Mouse (Mus musculus) thymus, adult 2 months (tissue): ENCODE results near the gene Adamtsl2.

Experiments used
- CTCF ChIP-seq: fragments of 200-500 bp; IDR thresholded peaks from 2 replicates; pipeline ENCODE4 v1.5.1; 2012; ENCODE audit warnings: mild to moderate bottlenecking, control low read depth, low read length, moderate library complexity, borderline replicate concordance; ENCODE audit not compliant: control insufficient read depth, poor library complexity, insufficient read depth; ENCODE audit errors: extremely low read depth
- POLR2A ChIP-seq: fragments of 200-500 bp; IDR thresholded peaks from 2 replicates; pipeline ENCODE4 v1.6.1; 2012; ENCODE audit warnings: mild to moderate bottlenecking, low read length, control low read depth, moderate library complexity; ENCODE audit not compliant: control insufficient read depth, poor library complexity, insufficient read depth; ENCODE audit errors: extremely low read depth

DNA sequence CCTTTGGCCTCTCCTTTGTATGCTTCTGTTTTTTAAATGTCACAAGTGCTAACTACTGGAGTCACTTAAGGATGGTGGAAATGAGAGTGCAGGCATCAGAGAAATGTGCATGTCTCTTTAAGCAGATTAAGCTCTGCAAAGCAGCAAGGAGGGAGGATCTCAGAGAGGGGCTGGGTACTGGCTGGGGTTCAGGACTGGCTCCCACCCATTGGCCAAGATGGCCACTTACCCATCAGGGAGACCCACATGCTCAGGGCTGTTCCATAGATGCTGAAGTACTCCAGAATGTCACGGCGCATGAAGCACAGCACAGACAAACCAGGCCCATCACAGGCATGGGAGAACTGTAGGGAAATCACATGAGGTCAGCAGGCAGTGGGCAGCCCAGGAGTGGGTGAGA is 12.1 kb upstream of the Adamtsl2 start:
- TF ChIP-seq CTCF = no peak
- TF ChIP-seq POLR2A = no peak
